Mouse (Mus musculus) heart, embryonic 12.5 days (tissue): Measurements from ENCODE around the gene Aco1. TPM values are rescaled to one million over a fixed set of nuclear protein-coding genes. Genes with fewer than 3 reads are reported as not detected.
"Not testable (repeated sequence)": the region's sequence is repeated elsewhere in the genome, so short reads cannot be mapped to it uniquely, and the experiment has no call there.

Experiments used
- ATAC-seq: fragments of 200-750 bp; cut with Nextera tagmentation; 2 replicates; pipeline ENCODE4 v1.8.0; 2017; ENCODE audit warnings: moderate TSS enrichment, moderate library complexity; ENCODE audit not compliant: insufficient number of reproducible peaks, low FRiP score
- H3K27ac ChIP-seq: fragments of 300-500 bp; sonication (generic); 2 replicates; pipeline ENCODE4 v1.5.1; 2016; ENCODE audit warnings: mild to moderate bottlenecking, moderate library complexity; ENCODE audit not compliant: poor library complexity, severe bottlenecking
- H3K27me3 ChIP-seq: fragments of 300-500 bp; sonication (generic); replicated peaks from 2 replicates; pipeline ENCODE4 v1.6.1; 2016; ENCODE audit warnings: mild to moderate bottlenecking, moderate library complexity
- H3K36me3 ChIP-seq: fragments of 300-500 bp; sonication (generic); 2 replicates; pipeline ENCODE4 v1.6.1; 2016; ENCODE audit warnings: mild to moderate bottlenecking, moderate library complexity
- H3K4me1 ChIP-seq: fragments of 300-500 bp; sonication (generic); replicated peaks from 2 replicates; pipeline ENCODE4 v1.6.1; 2016; ENCODE audit warnings: mild to moderate bottlenecking
- H3K4me2 ChIP-seq: fragments of 300-500 bp; sonication (generic); 2 replicates; pipeline ENCODE4 v1.6.1; 2016; ENCODE audit warnings: mild to moderate bottlenecking, moderate library complexity
- H3K4me3 ChIP-seq: fragments of 300-500 bp; sonication (generic); 2 replicates; pipeline ENCODE4 v1.5.1; 2016; ENCODE audit warnings: mild to moderate bottlenecking
- H3K9ac ChIP-seq: fragments of 300-500 bp; sonication (generic); 2 replicates; pipeline ENCODE4 v1.6.1; 2016; ENCODE audit warnings: mild to moderate bottlenecking, moderate library complexity
- H3K9me3 ChIP-seq: fragments of 300-500 bp; sonication (generic); replicated peaks from 2 replicates; pipeline ENCODE4 v1.6.1; 2016; ENCODE audit warnings: mild to moderate bottlenecking, moderate library complexity
- WGBS: fragments of 180-500 bp; shearing (Covaris S2); methylation state at CpG from one replicate; pipeline ENCODE4 v1.1.7; 2016; 5-methylcytosine and 5-hydroxymethylcytosine counted together
- polyA plus RNA-seq: library from polyadenylated mRNA; unstranded; fragments of >200 nt; fragmentation: Nextera tagmentation; extraction: Ambion mirVana; gene quantifications from 2 replicates; pipeline ENCODE4 v1.2.1, GENCODE M21; 2016

Gene Aco1
- polyA plus RNA-seq = 33.1 and 34.6 TPM in 2 replicates

- H3K4me3 ChIP-seq = peak within 1 kb of the TSS; percentile 80
- H3K9ac ChIP-seq = peak within 1 kb of the TSS; percentile 83
- H3K36me3 ChIP-seq = no peaks in the 10 kb centered on the region
- H3K4me2 ChIP-seq = peak within 1 kb of the TSS; percentile 75
- peak within 1 kb of the TSS; percentile 76 for H3K27ac ChIP-seq
- no peaks in the 10 kb centered on the region for H3K27me3 ChIP-seq
- H3K4me1 ChIP-seq = peaks cover 19% of the 10 kb centered on the region
- under 1% methylated on average over 46 of the region's 46 CpGs for WGBS
- H3K9me3 ChIP-seq = no peaks in the 10 kb centered on the region
- peak; percentile 96 for ATAC-seq
Observed at GRCm38 (mm10) chr4:40142743-40143532, at the start of gene Aco1. Gene Aco1 (plus strand): TSS chr4:40143081.

GRCm38 (mm10) chr4:40094974-40095373 lies 47.9 kb upstream of the Aco1 start:
- ATAC-seq = no peak
- WGBS = 76% methylated on average over 2 of the region's 2 CpGs
- Histone ChIP-seq H3K4me1 (no peaks in the 10 kb centered on the region), H3K4me3 (no peak overlapping the region), H3K9me3 (no peaks in the 10 kb centered on the region), H3K27ac (no peak overlapping the region), H3K27me3 (no peaks in the 10 kb centered on the region), H3K36me3 (no peaks in the 10 kb centered on the region), H3K4me2 (no peak overlapping the region), H3K9ac (no peak overlapping the region)

- 74% methylated on average over 1 of the region's 1 CpGs for WGBS
- Histone ChIP-seq H3K4me3 (no peak overlapping the region), H3K9me3 (no peaks in the 10 kb centered on the region; the same call in 1 of the 2 replicates), H3K4me2 (no peak overlapping the region), H3K27me3 (no peaks in the 10 kb centered on the region), H3K36me3 (no peaks in the 10 kb centered on the region), H3K9ac (no peak overlapping the region), H3K27ac (no peak overlapping the region), H3K4me1 (no peaks in the 10 kb centered on the region)
- ATAC-seq = no peak
Observed at GRCm38 (mm10) chr4:40102996-40103395, 39.9 kb upstream of the Aco1 start.

- Histone ChIP-seq H3K27me3 (no peaks in the 10 kb centered on the region), H3K4me2 (no peak overlapping the region), H3K4me1 (no peaks in the 10 kb centered on the region), H3K27ac (no peak overlapping the region), H3K4me3 (no peak overlapping the region), H3K9me3 (no peaks in the 10 kb centered on the region; the same call in 1 of the 2 replicates), H3K36me3 (no peaks in the 10 kb centered on the region), H3K9ac (no peak overlapping the region)
- WGBS = 49% methylated on average over 8 of the region's 8 CpGs
- no peak for ATAC-seq
Observed at GRCm38 (mm10) chr4:40106004-40106536, 36.8 kb upstream of the Aco1 start.

- H3K4me1 ChIP-seq = no peaks in the 10 kb centered on the region
- no peak for ATAC-seq
- H3K36me3 ChIP-seq = no peaks in the 10 kb centered on the region
- H3K27me3 ChIP-seq = no peaks in the 10 kb centered on the region
- no peak overlapping the region for H3K4me3 ChIP-seq
- H3K27ac ChIP-seq = no peak overlapping the region
- H3K4me2 ChIP-seq = no peak overlapping the region
- no peaks in the 10 kb centered on the region; the same call in 1 of the 2 replicates for H3K9me3 ChIP-seq
- H3K9ac ChIP-seq = no peak overlapping the region
- 83% methylated on average over 4 of the region's 4 CpGs for WGBS
Observed at GRCm38 (mm10) chr4:40108030-40108429, 34.9 kb upstream of the Aco1 start.

GRCm38 (mm10) chr4:40113173-40113572 lies 29.7 kb upstream of the Aco1 start:
- no peak overlapping the region for H3K9ac ChIP-seq
- no peak overlapping the region for H3K4me3 ChIP-seq
- no peaks in the 10 kb centered on the region for H3K27me3 ChIP-seq
- H3K36me3 ChIP-seq = no peaks in the 10 kb centered on the region
- H3K9me3 ChIP-seq = no peaks in the 10 kb centered on the region
- ATAC-seq = no peak
- 74% methylated on average over 1 of the region's 1 CpGs for WGBS
- H3K4me2 ChIP-seq = no peak overlapping the region
- no peaks in the 10 kb centered on the region for H3K4me1 ChIP-seq
- H3K27ac ChIP-seq = no peak overlapping the region

- Histone ChIP-seq H3K27me3 (no peaks in the 10 kb centered on the region), H3K9me3 (no peaks in the 10 kb centered on the region), H3K4me1 (no peaks in the 10 kb centered on the region), H3K36me3 (no peaks in the 10 kb centered on the region), H3K27ac (no peak overlapping the region), H3K9ac (no peak overlapping the region), H3K4me2 (no peak overlapping the region), H3K4me3 (no peak overlapping the region)
- no peak for ATAC-seq
- 68% methylated on average over 3 of the region's 3 CpGs for WGBS
Observed at GRCm38 (mm10) chr4:40121221-40121620, 21.7 kb upstream of the Aco1 start.

GRCm38 (mm10) chr4:40122291-40122690 lies 20.6 kb upstream of the Aco1 start:
- not testable (repeated sequence) for ATAC-seq
- 71% methylated on average over 1 of the region's 1 CpGs for WGBS

GRCm38 (mm10) chr4:40134468-40135102 lies 8.3 kb upstream of the Aco1 start:
- 20% methylated on average over 9 of the region's 9 CpGs for WGBS
- Histone ChIP-seq H3K4me3 (no peak overlapping the region), H3K27ac (no peak overlapping the region), H3K4me1 (no peaks in the 10 kb centered on the region), H3K9ac (no peak overlapping the region), H3K27me3 (no peaks in the 10 kb centered on the region), H3K9me3 (no peaks in the 10 kb centered on the region), H3K4me2 (peak overlapping the region; percentile 40; the same call in 1 of the 2 replicates), H3K36me3 (no peaks in the 10 kb centered on the region)
- no peak for ATAC-seq

More at GRCm38 (mm10) chr4:40122291-40122690, 20.6 kb upstream of the Aco1 start:
- H3K36me3 ChIP-seq, H3K9ac ChIP-seq, H3K4me1 ChIP-seq, H3K27me3 ChIP-seq, H3K4me3 ChIP-seq, H3K4me2 ChIP-seq, H3K9me3 ChIP-seq, H3K27ac ChIP-seq: not testable (repeated sequence)

- no peak for ATAC-seq
- H3K4me1 ChIP-seq = no peaks in the 10 kb centered on the region
- H3K4me3 ChIP-seq = no peak overlapping the region
- no peak overlapping the region for H3K27ac ChIP-seq
- 75% methylated on average over 4 of the region's 4 CpGs for WGBS
- H3K4me2 ChIP-seq = no peak overlapping the region
- no peaks in the 10 kb centered on the region for H3K9me3 ChIP-seq
- no peak overlapping the region for H3K9ac ChIP-seq
- H3K36me3 ChIP-seq = no peaks in the 10 kb centered on the region
- H3K27me3 ChIP-seq = no peaks in the 10 kb centered on the region
Observed at GRCm38 (mm10) chr4:40136519-40136918, 6.4 kb upstream of the Aco1 start.

- Histone ChIP-seq H3K4me2 (no peak overlapping the region), H3K4me1 (peaks cover 14% of the 10 kb centered on the region), H3K27ac (no peak overlapping the region), H3K27me3 (no peaks in the 10 kb centered on the region), H3K9ac (no peak overlapping the region), H3K9me3 (no peaks in the 10 kb centered on the region), H3K36me3 (no peaks in the 10 kb centered on the region), H3K4me3 (no peak overlapping the region)
- no peak for ATAC-seq
- WGBS = 71% methylated on average over 3 of the region's 3 CpGs
Observed at GRCm38 (mm10) chr4:40139663-40140255, 3.1 kb upstream of the Aco1 start.
